Mouse (Mus musculus) E14TG2a.4 (cell line): ENCODE results near the gene Kdm2a.

Source experiments
- H3K27me3 ChIP-seq: 2 replicates; pipeline ENCODE4 v1.6.1; 2014; ENCODE audit warnings: low read length, control low read depth; ENCODE audit not compliant: insufficient read depth
- H3K36me3 ChIP-seq: 2 replicates; pipeline ENCODE4 v1.6.1; 2014; ENCODE audit warnings: low read length, control low read depth; ENCODE audit not compliant: insufficient read depth
- H3K4me1 ChIP-seq: replicated peaks from 2 replicates; pipeline ENCODE4 v1.6.1; 2014; ENCODE audit warnings: low read depth, low read length, control low read depth
- H3K4me3 ChIP-seq: replicated peaks from 2 replicates; pipeline ENCODE4 v1.5.1; 2014; ENCODE audit warnings: mild to moderate bottlenecking, low read length
- H3K9me3 ChIP-seq: 2 replicates; pipeline ENCODE4 v1.6.1; 2014; ENCODE audit warnings: low read length, control low read depth
- CTCF ChIP-seq: conservative IDR thresholded peaks from 2 replicates; pipeline ENCODE4 v1.5.1; 2014; ENCODE audit warnings: low read length
- NANOG ChIP-seq: IDR thresholded peaks from 2 replicates; pipeline ENCODE4 v1.6.1; 2014; ENCODE audit warnings: borderline replicate concordance, low read length, mixed read lengths
- POU5F1 ChIP-seq: IDR thresholded peaks from 2 replicates; pipeline ENCODE4 v1.6.1; 2014; ENCODE audit warnings: low read length, borderline replicate concordance

Gene Kdm2a

DNA sequence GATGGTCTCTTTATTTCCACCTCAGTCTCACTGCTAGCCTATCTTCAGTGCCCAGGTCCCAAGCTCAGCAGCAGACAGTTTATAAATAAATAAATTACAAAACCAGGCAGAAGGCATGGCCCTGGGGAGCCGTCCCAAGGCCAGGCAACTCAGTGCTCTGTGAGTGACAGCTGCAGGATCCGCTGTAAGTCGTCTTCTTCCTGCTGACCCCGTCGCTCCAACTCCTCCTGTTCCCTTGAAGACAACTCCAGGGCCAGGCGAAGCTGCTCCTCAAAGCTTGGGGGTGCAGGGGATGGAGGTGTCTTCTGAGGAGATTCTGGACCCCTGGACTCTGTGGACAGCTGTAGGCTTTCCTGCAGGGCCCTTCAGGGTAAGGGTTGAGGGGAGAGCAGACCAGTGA lies 127.9 kb downstream of the Kdm2a start:
- Histone ChIP-seq H3K4me1 (peaks cover 22% of the 10 kb centered on the region), H3K9me3 (no peaks in the 10 kb centered on the region), H3K27me3 (peaks cover 43% of the 10 kb centered on the region), H3K36me3 (peaks cover 12% of the 10 kb centered on the region), H3K4me3 (no peak overlapping the region)
- TF ChIP-seq CTCF (no peak), NANOG (no peak), POU5F1 (no peak)

DNA sequence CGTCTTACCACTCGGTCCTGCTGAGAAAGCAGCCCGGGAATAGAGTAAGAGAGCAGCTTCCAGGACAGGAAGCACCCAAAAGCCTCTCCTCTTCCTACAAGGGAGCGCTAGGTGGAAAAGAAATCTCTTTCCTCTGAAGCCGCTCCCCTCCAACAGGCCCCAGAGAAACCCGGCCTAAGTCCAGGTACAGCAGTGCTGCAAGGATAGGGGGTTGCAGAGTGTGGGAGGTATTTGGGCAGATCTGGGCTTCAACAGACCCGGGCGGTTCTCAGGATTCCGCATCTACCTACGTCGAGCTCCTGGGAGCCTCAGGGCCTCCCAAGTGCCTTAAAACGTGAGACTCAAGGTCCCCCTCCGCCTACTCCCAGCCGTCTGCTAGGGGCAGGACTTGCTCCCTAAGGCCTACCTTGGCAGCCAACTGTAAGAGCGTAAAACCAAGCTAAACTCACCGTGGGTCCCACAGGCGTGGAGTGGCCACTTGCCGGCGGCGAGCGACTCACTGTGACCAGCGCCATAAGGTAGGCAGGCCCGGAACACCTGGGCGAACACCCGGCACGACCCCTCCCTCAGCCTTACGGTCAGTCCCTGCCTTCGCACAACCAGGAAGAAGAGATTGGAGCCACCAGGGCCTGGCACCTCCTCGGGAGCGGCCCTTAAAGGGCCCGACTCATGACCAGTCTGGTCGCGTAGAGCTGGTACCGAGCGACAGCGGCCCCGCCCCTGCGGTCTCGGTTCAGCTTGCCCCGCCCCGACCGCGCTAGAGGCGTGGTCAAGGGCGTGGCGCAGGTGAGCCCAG lies 129.3 kb downstream of the Kdm2a start, which contains the start of gene Ssh3:
Ssh3 (minus strand) TSS at position 615 of the 796 bp plus-strand sequence.
- Histone ChIP-seq H3K27me3 (peaks cover 58% of the 10 kb centered on the region), H3K4me3 (peak within 1 kb of the TSS; percentile 80), H3K9me3 (no peaks in the 10 kb centered on the region), H3K36me3 (peaks cover 12% of the 10 kb centered on the region), H3K4me1 (peaks cover 25% of the 10 kb centered on the region)
- no peak for TF ChIP-seq CTCF
- TF ChIP-seq NANOG = no peak
- no peak for TF ChIP-seq POU5F1

DNA sequence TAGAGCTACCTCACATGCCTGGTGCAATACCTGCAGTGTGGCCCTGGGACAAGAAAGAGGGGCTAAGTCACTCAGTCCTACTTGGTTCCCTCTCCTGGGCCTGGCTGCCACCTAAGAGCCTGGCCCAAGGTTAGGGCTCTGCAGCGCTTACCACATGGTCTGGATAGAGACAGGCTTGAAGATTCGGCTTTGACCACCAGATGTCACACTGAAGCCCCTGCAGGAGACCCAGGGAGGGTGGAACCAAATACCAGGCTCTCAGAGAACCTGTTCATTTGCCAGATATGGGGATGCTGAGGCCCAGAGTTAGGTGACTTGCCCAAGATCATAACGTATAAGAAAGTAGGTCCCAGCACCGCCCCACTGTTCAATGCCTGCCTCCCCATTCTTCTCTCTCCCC lies 132.1 kb downstream of the Kdm2a start:
- Histone ChIP-seq H3K4me1 (peaks cover 35% of the 10 kb centered on the region), H3K9me3 (no peaks in the 10 kb centered on the region), H3K27me3 (peaks cover 66% of the 10 kb centered on the region), H3K36me3 (peaks cover 8% of the 10 kb centered on the region), H3K4me3 (0 out of 2 replicates have a peak overlapping the region, but pooled peaks have one; percentile 13)
- no peak for TF ChIP-seq NANOG
